Mouse (Mus musculus) cerebellum, adult 2 months (tissue): ENCODE measurements around the gene Olfm2. TPM values are rescaled to one million over a fixed set of nuclear protein-coding genes. Genes with fewer than 3 reads are reported as not detected.

Experiments
- DNase-seq, 2 experiments: peaks; one replicate each; pipeline ENCODE4 v3.0.0; 2021
- H3K27ac ChIP-seq: fragments of 200-500 bp; 2 replicates; pipeline ENCODE4 v1.5.1; 2012; ENCODE audit warnings: low read length, control low read depth, inconsistent platforms; ENCODE audit not compliant: insufficient read depth
- H3K27me3 ChIP-seq: fragments of 200-500 bp; 2 replicates; pipeline ENCODE4 v1.6.1; 2012; ENCODE audit warnings: inconsistent platforms, mild to moderate bottlenecking, low read length, moderate library complexity; ENCODE audit not compliant: control insufficient read depth, insufficient read depth
- H3K4me1 ChIP-seq: fragments of 200-500 bp; 2 replicates; pipeline ENCODE4 v1.6.1; 2011; ENCODE audit warnings: low read length; ENCODE audit not compliant: control insufficient read depth, insufficient read depth
- H3K4me3 ChIP-seq: fragments of 200-500 bp; replicated peaks from 2 replicates; pipeline ENCODE3; 2011; ENCODE audit warnings: mild to moderate bottlenecking, low read depth, low read length, control low read depth; ENCODE audit not compliant: insufficient read depth
- CTCF ChIP-seq: fragments of 200-500 bp; IDR thresholded peaks from 2 replicates; pipeline ENCODE4 v1.5.1; 2011; ENCODE audit warnings: low read depth, mild to moderate bottlenecking, control low read depth, low read length, moderate library complexity, borderline replicate concordance; ENCODE audit not compliant: insufficient read depth
- POLR2A ChIP-seq: fragments of 200-500 bp; IDR thresholded peaks from 2 replicates; pipeline ENCODE4 v1.6.1; 2011; ENCODE audit warnings: low read length, control low read depth, borderline replicate concordance; ENCODE audit not compliant: insufficient read depth
- WGBS: fragments of 180-500 bp; shearing (Covaris S2); methylation state at CpG from one replicate; pipeline ENCODE4 v1.1.7; 2018; 5-methylcytosine and 5-hydroxymethylcytosine counted together
- polyA plus RNA-seq: library from polyadenylated mRNA; depleted of rRNA; stranded (reverse); fragments of >200 nt; gene quantifications from 2 replicates; pipeline ENCODE4 v1.2.3, GENCODE M21; 2012; rRNA removed

Gene Olfm2
- 45.4 and 54.1 TPM in 2 replicates for polyA plus RNA-seq

DNA sequence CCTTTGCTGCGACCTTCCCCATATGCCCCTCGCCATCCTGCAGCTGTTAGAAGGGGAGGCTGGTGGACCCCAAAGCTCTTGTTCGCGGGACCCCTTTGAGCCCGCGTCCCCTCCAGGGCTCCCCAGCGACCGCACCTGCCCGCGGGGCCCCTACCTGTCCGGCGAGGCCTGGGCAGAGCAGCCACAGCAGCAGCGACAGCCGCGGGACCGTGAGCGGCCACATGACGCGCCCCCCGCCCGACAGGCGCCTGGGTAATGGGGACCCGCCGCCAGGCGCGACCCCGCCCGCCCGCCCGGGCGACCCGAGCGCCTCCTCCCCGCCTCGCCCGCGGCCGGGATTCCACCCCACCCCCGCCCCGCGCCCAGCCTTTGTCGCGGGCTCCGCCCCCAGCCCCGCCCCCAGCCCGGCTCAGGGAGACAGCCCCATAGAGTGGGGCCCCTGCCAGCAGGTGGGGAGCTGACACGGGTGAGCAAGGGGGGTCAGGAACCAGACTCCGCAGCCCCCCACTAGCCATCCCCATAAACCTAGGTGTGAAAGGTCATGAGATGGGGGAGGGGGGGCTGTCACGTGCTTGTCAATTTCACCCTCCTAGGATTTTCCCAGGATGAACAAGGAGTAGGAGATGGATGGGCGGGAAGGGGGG lies at the start of gene Olfm2:
Olfm2 (minus strand) TSS at position 333 of the 644 bp plus-strand sequence.
- peak within 1 kb of the TSS; percentile 44 for H3K4me3 ChIP-seq
- H3K4me1 ChIP-seq, result 0 out of 2 replicates have a peak, but pooled peaks cover 2% of the 10 kb centered on the region
- H3K27ac ChIP-seq, result no peak within 1 kb of the TSS
- TF ChIP-seq POLR2A (no peak), CTCF (no peak)
- no peak for DNase-seq
- WGBS, result 2% methylated on average over 49 of the region's 50 CpGs
- peaks cover 3% of the 10 kb centered on the region; the same call in 1 of the 2 replicates for H3K27me3 ChIP-seq

DNA sequence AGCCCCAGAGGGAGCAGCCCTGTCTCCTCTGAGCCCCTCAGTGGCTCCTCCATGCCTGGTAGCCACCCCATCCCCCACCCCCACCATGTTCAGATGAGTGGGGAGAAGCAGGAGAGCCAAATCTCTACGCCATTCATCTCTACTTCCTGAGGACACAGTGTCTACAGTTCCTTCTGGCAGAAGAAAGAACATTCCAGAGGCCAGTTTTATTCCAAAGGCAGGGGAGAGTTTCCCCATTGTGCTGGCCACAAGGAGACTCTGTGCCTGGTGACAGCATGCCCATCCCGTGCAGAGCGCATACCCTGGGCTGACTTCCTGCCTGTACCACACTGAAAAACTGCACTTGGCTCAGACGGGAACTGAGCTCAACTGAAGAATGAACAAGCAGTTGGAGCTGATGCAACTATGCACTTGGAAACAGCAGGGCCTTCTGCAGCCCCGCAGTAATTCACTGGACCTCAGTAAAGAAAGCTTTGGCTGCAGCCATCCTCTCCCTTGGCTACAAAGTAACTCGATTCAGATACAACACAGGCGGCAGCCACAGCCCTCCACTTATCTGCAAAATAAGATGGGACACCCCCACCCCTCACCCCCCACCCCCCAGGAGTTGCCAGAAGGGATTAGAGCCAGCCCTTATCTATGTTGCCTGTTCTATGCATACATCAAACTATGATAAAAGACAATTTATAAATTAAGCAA lies 48.1 kb upstream of the Olfm2 start:
- TF ChIP-seq CTCF (no peak), POLR2A (no peak)
- H3K4me1 ChIP-seq, result no peaks in the 10 kb centered on the region
- no peak overlapping the region for H3K27ac ChIP-seq
- no peaks in the 10 kb centered on the region for H3K27me3 ChIP-seq
- 4% methylated on average over 7 of the region's 7 CpGs for WGBS
- no peak overlapping the region for H3K4me3 ChIP-seq
- peak; percentile 23 to 58 for DNase-seq

DNA sequence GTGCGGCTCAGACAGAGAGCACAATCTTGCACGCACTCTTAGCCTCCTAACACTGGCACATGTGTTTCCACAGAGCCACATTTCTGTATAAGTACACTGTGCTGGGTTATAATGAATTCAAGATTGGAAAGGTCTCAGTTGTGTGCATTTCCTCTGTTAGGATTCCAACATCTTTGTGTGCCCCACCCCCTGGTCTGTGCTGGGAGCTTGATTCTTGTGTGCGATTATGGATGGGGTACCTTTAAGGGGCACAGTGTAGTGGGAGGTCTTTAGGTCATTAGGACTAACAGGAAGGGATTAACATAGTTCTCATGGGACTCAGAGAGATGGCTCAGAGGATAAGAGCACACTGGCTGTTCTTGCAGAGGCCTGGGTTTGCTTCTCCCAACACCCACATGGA lies 44.2 kb upstream of the Olfm2 start:
- no peaks in the 10 kb centered on the region for H3K27me3 ChIP-seq
- DNase-seq, result no peak
- no peak overlapping the region for H3K27ac ChIP-seq
- 71% methylated on average over 3 of the region's 3 CpGs for WGBS
- no peaks in the 10 kb centered on the region for H3K4me1 ChIP-seq
- TF ChIP-seq CTCF (no peak), POLR2A (no peak)
- H3K4me3 ChIP-seq, result no peak overlapping the region

DNA sequence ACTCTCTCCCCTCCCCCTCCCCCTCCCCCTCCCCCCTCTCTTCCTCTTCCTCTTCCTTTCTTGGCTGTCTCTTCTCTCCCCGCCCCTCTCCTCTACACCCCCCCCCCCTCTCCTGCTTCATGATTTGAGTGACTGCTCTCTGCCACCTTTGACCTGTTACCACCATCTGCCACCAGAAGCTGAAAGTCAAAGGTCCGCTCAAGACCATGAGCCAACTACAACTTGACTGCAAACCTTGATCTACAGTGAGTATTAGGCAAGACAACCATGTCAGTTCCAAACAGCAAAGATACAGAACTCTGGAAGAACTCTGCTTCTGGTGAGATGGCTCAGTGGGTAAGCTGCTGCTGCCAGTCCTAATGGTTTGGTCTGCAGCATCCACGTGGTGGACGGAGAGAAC lies 43.5 kb upstream of the Olfm2 start:
- no peaks in the 10 kb centered on the region for H3K4me1 ChIP-seq
- WGBS, result 73% methylated on average over 3 of the region's 4 CpGs
- H3K27me3 ChIP-seq, result no peaks in the 10 kb centered on the region
- H3K4me3 ChIP-seq, result no peak overlapping the region
- no peak overlapping the region for H3K27ac ChIP-seq
- no peak for DNase-seq
- TF ChIP-seq CTCF (no peak), POLR2A (no peak)

DNA sequence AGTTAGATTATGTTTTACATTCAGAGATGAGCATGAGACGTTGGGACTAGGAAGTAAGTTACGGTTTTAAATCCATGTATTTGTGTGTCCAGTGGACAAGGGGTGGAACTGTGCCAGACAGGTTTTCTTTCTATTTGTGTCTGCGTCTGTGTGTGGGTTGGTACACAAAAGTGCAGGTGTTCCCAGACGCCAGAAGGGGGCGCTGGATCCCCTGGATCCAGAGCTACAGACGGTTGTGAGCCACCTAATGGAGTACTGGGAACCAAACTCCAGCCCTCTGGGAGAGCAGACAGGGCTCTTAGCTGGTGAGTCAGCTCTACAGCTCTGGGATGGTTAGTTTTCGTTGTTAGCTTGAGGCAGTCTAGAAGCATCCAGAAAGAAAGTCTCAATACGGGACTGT lies 41.8 kb upstream of the Olfm2 start:
- H3K4me3 ChIP-seq, result no peak overlapping the region
- H3K27ac ChIP-seq, result no peak overlapping the region
- 73% methylated on average over 8 of the region's 8 CpGs for WGBS
- H3K27me3 ChIP-seq, result no peaks in the 10 kb centered on the region
- TF ChIP-seq CTCF (no peak), POLR2A (no peak)
- H3K4me1 ChIP-seq, result no peaks in the 10 kb centered on the region
- DNase-seq, result no peak

DNA sequence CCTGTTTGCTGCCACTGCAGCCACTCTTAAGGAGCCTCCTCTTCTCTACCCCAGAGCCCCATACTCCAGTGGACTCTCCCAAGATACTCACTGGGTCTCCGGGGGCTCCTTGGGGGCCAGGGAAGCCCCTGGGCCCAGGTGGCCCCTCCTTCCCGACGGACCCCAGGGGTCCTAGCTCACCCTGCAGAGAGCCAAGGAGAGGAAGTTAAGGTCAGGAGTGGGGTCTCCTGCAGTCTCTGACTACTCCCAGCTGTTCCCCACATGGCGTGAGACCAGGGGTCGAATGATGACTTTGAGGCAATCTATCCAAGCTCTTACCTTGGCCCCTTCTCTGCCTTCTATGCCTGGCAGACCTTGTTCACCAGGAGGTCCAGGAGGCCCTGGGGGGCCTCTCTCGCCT lies 38.9 kb upstream of the Olfm2 start:
- 79% methylated on average over 6 of the region's 6 CpGs for WGBS
- no peak for TF ChIP-seq CTCF
- no peak for TF ChIP-seq POLR2A
- DNase-seq, result no peak
- Histone ChIP-seq H3K27ac (no peak overlapping the region), H3K27me3 (no peaks in the 10 kb centered on the region), H3K4me1 (no peaks in the 10 kb centered on the region), H3K4me3 (no peak overlapping the region)

DNA sequence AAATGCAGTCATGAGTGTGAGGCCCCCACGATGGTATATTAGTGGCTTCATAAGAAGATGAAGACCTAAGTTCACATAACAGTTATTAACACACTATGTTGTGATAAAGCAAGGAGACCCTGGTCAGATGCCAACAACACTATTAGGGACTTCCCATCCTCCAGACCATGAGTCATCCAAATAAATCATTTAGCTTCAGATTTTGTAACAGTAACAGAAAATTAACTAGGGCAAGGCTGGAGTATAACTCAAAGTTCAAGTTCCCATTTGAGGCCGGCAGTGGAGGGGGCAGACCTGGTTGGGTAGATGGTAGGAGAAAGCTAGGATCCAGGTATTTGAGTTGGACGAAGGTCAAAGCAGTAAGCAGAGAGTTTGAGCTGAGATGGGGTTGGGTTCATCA lies 35.1 kb upstream of the Olfm2 start:
- DNase-seq, result no peak

DNA sequence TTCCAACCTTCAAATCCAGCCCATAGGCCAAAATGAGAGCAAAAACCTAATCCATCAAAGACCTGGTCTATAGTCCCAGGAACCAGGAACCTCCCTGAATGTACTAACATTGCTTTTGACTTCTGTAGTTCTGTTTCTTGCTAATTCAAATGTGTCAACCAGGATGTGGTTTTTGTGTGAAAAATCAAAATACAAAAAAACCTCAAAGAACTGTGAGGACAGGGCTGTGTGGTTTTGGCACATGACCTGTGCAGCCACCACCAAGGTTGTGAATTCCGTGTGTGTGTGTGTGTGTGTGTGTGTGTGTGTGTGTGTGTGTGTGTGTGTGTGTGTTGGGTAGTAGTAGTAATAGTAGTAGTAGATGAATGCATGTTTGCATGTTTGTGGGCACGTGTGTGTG lies 19.1 kb upstream of the Olfm2 start:
- H3K27ac ChIP-seq, result no peak overlapping the region
- no peak overlapping the region for H3K4me3 ChIP-seq
- WGBS, result 85% methylated on average over 2 of the region's 2 CpGs
- no peaks in the 10 kb centered on the region for H3K4me1 ChIP-seq
- no peak for DNase-seq
- no peak for TF ChIP-seq CTCF
- TF ChIP-seq POLR2A, result no peak
- H3K27me3 ChIP-seq, result no peaks in the 10 kb centered on the region

More for the DNA sequence above, 35.1 kb upstream of the Olfm2 start:
- Histone ChIP-seq H3K27ac (no peak overlapping the region), H3K27me3 (no peaks in the 10 kb centered on the region), H3K4me1 (no peaks in the 10 kb centered on the region), H3K4me3 (no peak overlapping the region)
- 86% methylated on average over 3 of the region's 3 CpGs for WGBS
- TF ChIP-seq POLR2A (no peak), CTCF (no peak)
